Mouse (Mus musculus): ENCODE data around the gene Rnf126. TPM values are rescaled to one million over a fixed set of nuclear protein-coding genes. Genes with fewer than 3 reads are reported as not detected.
"Not testable (repeated sequence)": the region's sequence is repeated elsewhere in the genome, so short reads cannot be mapped to it uniquely, and the experiment has no call there.

Gene Rnf126
- polyA plus RNA-seq, 1 experiment, result 140 TPM

DNA sequence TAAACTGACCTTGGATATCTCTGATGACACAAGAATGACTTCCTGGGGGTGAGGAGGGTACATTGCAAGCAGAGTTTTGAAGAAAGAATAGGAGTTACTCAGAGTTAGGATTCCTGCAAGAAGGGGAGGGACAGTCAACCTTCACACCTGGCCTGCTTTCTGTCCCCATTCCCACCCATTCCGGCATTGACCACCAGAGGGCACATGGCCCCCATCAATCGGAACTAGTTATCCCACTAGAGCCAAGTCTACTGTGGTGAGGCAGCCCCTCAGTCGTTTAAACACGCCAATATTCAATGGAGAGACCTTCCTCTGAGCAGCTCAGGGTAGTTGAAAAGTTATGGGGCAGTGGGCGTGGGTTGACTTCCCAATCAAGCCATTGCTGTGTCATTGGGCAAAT is 1.6 kb upstream of the Rnf126 start:
- peak in 1 of 2 experiments; percentile 84 for DNase-seq (ENCODE audit: extremely low spot score in 1 of 2, low spot score in 1 of 2)

GRCm38 (mm10) chr10:79767372-79768244 is 856 bp upstream of the Rnf126 start:
- peak; percentile 95 to 97 for DNase-seq (ENCODE audit: extremely low spot score in 1 of 2, low spot score in 1 of 2)

DNA sequence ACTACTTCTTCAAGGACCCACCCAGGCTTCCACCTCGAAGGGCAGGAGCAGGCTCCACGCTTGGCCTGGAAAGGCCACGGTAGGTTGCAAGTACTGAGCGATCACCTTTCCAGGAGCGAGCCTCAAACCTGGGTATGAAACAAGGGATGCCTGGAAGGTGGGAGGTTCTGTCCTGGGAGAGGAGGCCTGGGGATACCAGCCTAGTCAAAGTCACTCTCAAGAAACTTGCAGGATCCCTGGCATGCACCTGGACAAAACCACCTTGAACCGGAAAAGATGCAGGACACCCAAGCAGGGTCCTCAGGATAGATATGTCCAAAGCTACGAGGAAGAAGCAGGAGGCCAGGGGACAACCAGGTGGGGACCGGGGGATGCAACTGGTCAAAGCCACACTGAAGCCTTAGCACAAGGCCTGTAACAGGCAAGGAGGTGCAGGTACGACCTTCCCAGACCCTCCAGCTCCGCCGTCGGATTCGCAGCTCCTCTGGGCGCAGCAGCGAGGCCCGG is 698 bp downstream of the Rnf126 start:
- no peak for DNase-seq (ENCODE audit: extremely low spot score in 1 of 2, low spot score in 1 of 2)

DNA sequence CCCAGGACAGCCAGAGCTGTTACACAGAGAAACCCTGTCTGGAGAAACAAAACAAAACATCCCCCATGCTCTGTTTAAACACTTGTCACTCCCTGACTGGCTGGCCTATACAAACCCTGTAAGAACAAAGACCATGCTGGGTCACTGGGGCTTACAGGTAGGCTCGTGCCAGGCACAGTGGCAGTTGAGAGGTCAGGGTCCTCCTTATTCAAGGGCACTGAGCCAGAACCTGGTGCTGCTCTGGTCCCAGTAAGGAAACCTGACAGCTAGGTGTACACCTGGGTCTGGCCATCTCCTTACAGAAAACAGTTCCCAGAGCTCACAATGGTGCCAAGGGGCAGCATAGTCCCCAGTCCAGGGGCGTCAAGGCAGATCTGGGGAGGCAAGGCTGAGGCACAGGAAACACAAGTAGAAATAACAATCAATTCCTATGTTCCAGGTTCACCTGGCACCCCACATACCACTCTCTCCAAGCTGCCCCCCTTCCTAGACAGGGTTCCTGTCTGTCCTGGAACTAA is 1.5 kb downstream of the Rnf126 start:
- DNase-seq (ENCODE audit: extremely low spot score in 1 of 2, low spot score in 1 of 2), result no peak

GRCm38 (mm10) chr10:79764234-79764633 is 2.5 kb downstream of the Rnf126 start:
- DNase-seq (ENCODE audit: extremely low spot score in 1 of 2, low spot score in 1 of 2), result no peak

- DNase-seq (ENCODE audit: extremely low spot score in 1 of 2, low spot score in 1 of 2), result no peak
Observed at GRCm38 (mm10) chr10:79762875-79763274, 3.9 kb downstream of the Rnf126 start.

DNA sequence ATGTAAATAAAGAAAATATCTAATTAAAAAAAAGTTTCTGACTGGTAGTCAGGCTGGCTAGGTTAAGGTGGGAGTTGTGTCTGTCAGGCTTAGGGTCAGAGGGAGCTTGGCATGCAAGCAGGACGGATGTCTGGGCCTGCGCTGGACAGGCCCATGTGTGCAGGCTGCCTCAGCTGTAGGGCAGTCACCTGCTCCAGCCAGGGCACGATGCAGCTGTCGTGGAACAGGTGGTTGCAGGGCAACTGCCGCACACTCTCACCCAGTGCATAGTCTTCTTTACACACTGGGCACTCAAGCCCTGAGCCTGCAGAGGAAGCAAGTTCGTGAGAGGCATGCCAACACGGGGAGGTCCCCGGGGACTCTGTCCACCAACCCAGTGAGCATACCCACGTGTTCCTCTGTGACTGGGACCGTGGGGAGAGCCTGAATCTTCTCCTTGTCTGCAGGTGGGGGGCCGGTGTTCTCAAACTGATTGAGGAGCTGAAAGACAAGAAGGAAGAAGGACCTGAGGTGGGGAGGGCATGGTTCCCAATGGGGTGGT is 6.1 kb downstream of the Rnf126 start:
- DNase-seq (ENCODE audit: extremely low spot score in 1 of 2, low spot score in 1 of 2), result no peak

GRCm38 (mm10) chr10:79759675-79760074 is 7.1 kb downstream of the Rnf126 start:
- not testable (repeated sequence) for DNase-seq (ENCODE audit: extremely low spot score in 1 of 2, low spot score in 1 of 2)

GRCm38 (mm10) chr10:79756660-79757059 is 10.1 kb downstream of the Rnf126 start:
- DNase-seq (ENCODE audit: extremely low spot score in 1 of 2, low spot score in 1 of 2), result no peak

- no peak for DNase-seq (ENCODE audit: extremely low spot score in 1 of 2, low spot score in 1 of 2)
Observed at GRCm38 (mm10) chr10:79755854-79756253, 10.9 kb downstream of the Rnf126 start.

DNA sequence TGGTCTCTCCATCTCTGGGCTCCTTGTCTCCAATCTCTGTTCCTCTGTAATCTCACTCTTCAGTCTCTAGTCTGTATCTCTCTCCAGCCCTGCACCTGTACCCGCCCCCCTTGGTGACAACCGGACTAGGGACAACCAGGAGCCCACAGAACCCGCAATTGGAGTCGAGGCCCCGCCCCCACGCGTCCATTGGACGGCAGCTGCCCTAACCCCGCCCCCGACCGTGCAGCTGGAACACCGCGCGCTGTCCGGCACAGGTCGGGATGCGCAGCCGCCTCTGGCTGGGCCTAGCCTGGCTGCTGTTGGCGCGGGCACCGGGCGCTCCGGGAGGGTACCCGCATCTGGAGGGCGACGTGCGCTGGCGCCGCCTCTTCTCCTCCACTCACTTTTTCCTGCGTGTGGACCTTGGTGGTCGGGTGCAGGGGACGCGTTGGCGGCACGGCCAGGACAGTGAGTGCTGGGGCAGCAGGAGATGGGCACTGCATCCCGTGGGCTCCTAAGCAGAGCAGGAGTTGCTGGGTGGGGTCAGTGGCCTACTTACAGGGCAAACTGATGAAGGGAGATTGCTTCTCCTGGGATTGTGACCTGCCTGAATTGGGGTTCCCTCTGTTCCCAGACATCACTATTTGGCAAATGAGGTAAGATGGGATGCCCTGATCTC is 11.8 kb downstream of the Rnf126 start, which contains the start of gene Fgf22:
TSS of gene Fgf22 (plus strand) at position 221 of the 661 bp plus-strand sequence.
- DNase-seq (ENCODE audit: extremely low spot score in 1 of 2, low spot score in 1 of 2), result peak; percentile 67 to 82

- no peak for DNase-seq (ENCODE audit: extremely low spot score in 1 of 2, low spot score in 1 of 2)
Observed at GRCm38 (mm10) chr10:79748496-79748895, 18.3 kb downstream of the Rnf126 start.

GRCm38 (mm10) chr10:79746774-79747151 is 20.0 kb downstream of the Rnf126 start:
- no peak for DNase-seq (ENCODE audit: extremely low spot score in 1 of 2, low spot score in 1 of 2)

GRCm38 (mm10) chr10:79745898-79746773 is 20.6 kb downstream of the Rnf126 start, which contains the start of gene Polrmt:
Polrmt (minus strand) TSS chr10:79746581.
- DNase-seq (ENCODE audit: extremely low spot score in 1 of 2, low spot score in 1 of 2), result peak; percentile 97 to 98

GRCm38 (mm10) chr10:79745411-79745810 is 21.3 kb downstream of the Rnf126 start:
- no peak for DNase-seq (ENCODE audit: extremely low spot score in 1 of 2, low spot score in 1 of 2)

- no peak for DNase-seq (ENCODE audit: extremely low spot score in 1 of 2, low spot score in 1 of 2)
Observed at GRCm38 (mm10) chr10:79743650-79744365, 22.9 kb downstream of the Rnf126 start.

DNA sequence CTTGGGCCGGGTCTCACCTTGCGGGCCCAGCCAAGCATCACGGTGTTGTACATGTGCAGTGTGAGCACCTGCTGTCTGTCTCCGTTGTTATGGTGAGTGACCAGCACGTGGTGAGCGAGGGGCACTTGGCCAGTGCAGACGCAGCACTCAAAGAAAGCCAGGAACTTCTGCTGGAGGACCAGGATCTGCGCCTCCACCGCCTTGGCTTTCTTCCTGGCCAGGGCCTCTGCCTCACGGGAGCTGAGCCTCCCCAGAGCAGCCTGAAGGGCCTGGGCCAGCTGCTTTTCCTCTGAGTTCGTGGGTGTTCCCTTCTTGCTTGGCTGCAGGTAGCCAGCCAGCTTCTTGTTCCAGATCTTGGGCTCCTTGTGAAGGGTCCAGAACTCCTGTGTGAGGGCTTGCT is 23.6 kb downstream of the Rnf126 start:
- no peak for DNase-seq (ENCODE audit: extremely low spot score in 1 of 2, low spot score in 1 of 2)

GRCm38 (mm10) chr10:79740863-79741262 is 25.9 kb downstream of the Rnf126 start:
- no peak for DNase-seq (ENCODE audit: extremely low spot score in 1 of 2, low spot score in 1 of 2)

DNA sequence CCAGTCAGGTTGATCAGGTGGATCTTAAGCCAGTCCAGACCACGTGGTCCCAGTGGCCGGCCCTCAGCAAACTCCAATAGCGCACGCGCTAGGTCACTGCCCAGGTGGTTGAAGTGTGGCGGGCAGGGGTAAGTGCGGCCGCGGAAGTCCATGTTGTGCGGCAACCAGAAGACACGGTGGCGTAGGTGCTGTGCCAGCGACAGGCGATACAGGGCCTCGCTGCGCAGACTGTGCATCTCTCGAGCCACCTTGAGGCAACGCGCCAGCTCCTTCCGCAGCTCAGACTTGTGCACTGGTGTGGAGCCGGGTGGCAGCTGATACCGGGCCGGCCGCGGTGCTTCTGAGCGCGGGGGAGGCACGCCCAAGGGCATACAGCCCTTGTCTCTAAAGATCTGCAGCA is 27.5 kb downstream of the Rnf126 start:
- DNase-seq (ENCODE audit: extremely low spot score in 1 of 2, low spot score in 1 of 2), result no peak
